Comparison of ENCODE assay signal across 15 mouse cellular contexts in the genomic region with DNA sequence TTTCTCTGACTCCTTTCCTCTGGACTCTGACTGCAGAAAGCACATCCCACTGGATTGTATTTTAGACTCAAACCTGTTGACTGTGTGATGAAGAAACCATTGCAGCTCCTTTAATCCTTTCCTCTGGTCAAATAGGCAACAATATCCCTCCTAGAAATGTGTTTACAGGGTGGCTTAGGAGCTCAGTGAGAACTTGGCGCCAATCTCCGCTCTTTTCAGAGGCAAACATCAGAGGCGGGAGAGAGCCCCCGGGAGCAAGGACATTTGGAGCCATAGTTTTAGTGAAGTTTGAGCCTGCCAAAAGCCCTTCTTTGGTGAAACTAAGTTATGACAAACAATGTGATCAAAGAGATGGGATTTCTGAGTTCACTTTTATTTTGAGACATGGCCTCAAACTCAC. TPM values are rescaled to one million over a fixed set of nuclear protein-coding genes. Genes with fewer than 3 reads are reported as not detected.
A peak's percentile ranks its signal among the peaks of the same experiment; 100 is the strongest.
DNase-seq lines count a peak whose midpoint lies in the region; ATAC-seq and TF ChIP-seq lines count a peak whose summit lies in the region.
"Had no signal": no experiment of that assay in that cellular context is flagged by ENCODE, and none has a peak within 500 bp of the region (broad histone marks: within the 10 kb centered on the region; RNA-seq: fewer than 3 reads in every experiment).

No protein-coding gene starts in this region.

- H3K27ac ChIP-seq in lung, embryonic 14.5 days (ENCODE audit: low read depth) = no peak overlapping the region
- H3K27ac ChIP-seq in testis, adult 2 months (ENCODE audit: control insufficient read depth, insufficient read depth, low read depth, low read length) = 0 out of 2 replicates have a peak overlapping the region, but pooled peaks have one; percentile 7
- H3K27ac ChIP-seq: embryonic facial prominence, embryonic 10.5 days; hindbrain, embryonic 15.5 days had no signal

- H3K36me3 ChIP-seq in lung, embryonic 14.5 days (ENCODE audit: insufficient read depth) = no peaks in the 10 kb centered on the region
- H3K36me3 ChIP-seq in testis, adult 2 months (ENCODE audit: control insufficient read depth, insufficient read depth, low read length) = no peaks in the 10 kb centered on the region
- H3K36me3 ChIP-seq: embryonic facial prominence, embryonic 10.5 days; heart, embryonic 12.5 days; hindbrain, embryonic 15.5 days had no signal

- no peak for ATAC-seq in lung, embryonic 14.5 days (ENCODE audit: insufficient read depth)
- ATAC-seq: Patski had no signal

- TF ChIP-seq POLR2A in testis, adult 2 months (IDR thresholded peaks at IDR 0.05; ENCODE audit: control insufficient read depth, low read depth, low read length) = no peak

- no peaks in the 10 kb centered on the region for H3K9me3 ChIP-seq in lung, embryonic 14.5 days (ENCODE audit: low read depth, low read length)
- H3K9me3 ChIP-seq: embryonic facial prominence, embryonic 10.5 days; heart, embryonic 12.5 days; hindbrain, embryonic 15.5 days had no signal

- peak; percentile 26 for DNase-seq in adrenal gland, adult 8-10 months
- no peak for DNase-seq in adrenal gland, postnatal 4 days (ENCODE audit: low spot score in 2 of 2)
- DNase-seq in lung, embryonic 14.5 days = peak; percentile 18
- no peak for DNase-seq in lung, postnatal 25 days (ENCODE audit: low spot score)
- DNase-seq in testis, postnatal 14 days (ENCODE audit: low spot score) = no peak
- DNase-seq in urinary bladder, postnatal 25 days (ENCODE audit: low spot score) = no peak
- DNase-seq: cerebellum, adult 2 months; gastrocnemius, postnatal 14 days; heart, postnatal 36 days had no signal

- H3K4me1 ChIP-seq in lung, embryonic 14.5 days (ENCODE audit: insufficient read depth) = no peaks in the 10 kb centered on the region
- H3K4me1 ChIP-seq in testis, adult 2 months (ENCODE audit: control insufficient read depth, insufficient read depth, low read length) = no peaks in the 10 kb centered on the region
- H3K4me1 ChIP-seq: heart, embryonic 12.5 days had no signal

- H3K4me3 ChIP-seq in lung, embryonic 14.5 days (ENCODE audit: low read depth, low read length) = no peak overlapping the region
- no peak overlapping the region for H3K4me3 ChIP-seq in testis, adult 2 months (ENCODE audit: control insufficient read depth, low read depth, low read length)
- H3K4me3 ChIP-seq: embryonic facial prominence, embryonic 10.5 days; heart, embryonic 12.5 days; hindbrain, embryonic 15.5 days had no signal

- H3K4me2 ChIP-seq in lung, embryonic 14.5 days = no peak overlapping the region
- H3K4me2 ChIP-seq: heart, embryonic 12.5 days; hindbrain, embryonic 15.5 days had no signal

- no peak overlapping the region for H3K9ac ChIP-seq in lung, embryonic 14.5 days
- H3K9ac ChIP-seq: heart, embryonic 12.5 days; hindbrain, embryonic 15.5 days had no signal

- no peaks in the 10 kb centered on the region for H3K27me3 ChIP-seq in lung, embryonic 14.5 days (ENCODE audit: insufficient read depth, low read length)
- H3K27me3 ChIP-seq in testis, adult 2 months (ENCODE audit: control insufficient read depth, insufficient read depth, low read length) = no peaks in the 10 kb centered on the region
- H3K27me3 ChIP-seq: heart, embryonic 12.5 days; hindbrain, embryonic 15.5 days had no signal

- WGBS in lung, embryonic 14.5 days = 41% methylated on average over 4 of the region's 4 CpGs

- TF ChIP-seq CTCF in lung, embryonic 14.5 days (IDR thresholded peaks at IDR 0.05; ENCODE audit: low read depth) = no peak
- TF ChIP-seq CTCF in testis, adult 2 months (IDR thresholded peaks at IDR 0.05; ENCODE audit: control insufficient read depth, insufficient read depth, insufficient replicate concordance, low read depth, low read length) = no peak

RNA-seq across cellular contexts. Expression of a gene that starts 33.7 kb away (rescaled TPM):
- total RNA-seq in adrenal gland, adult 8-10 months (2022) = 1 to 10 TPM; 1.5 to 4.3 (median 3.3) TPM
- 10 to 100 TPM in 1 of 2 experiments, 1 to 10 TPM in 1; 3.4 to 22.7 TPM for total RNA-seq in adrenal gland, postnatal 4 days (2021)
- polyA plus RNA-seq in lung, embryonic 14.5 days (2014; fragmentation: Nextera tagmentation; extraction: Ambion mirVana) = 0.42 and 0.53 TPM in 2 replicates
- polyA plus RNA-seq in testis, adult 2 months (2012; rRNA removed) = 7.1 and 8.1 TPM in 2 replicates
- polyA plus RNA-seq: activated CD4-positive, CD25-positive, alpha-beta regulatory T cell, adult 4 months had no signal

Comparison
In these comparisons a context has a peak if more than half of its experiments do, and no peak if none do; other contexts are left out.
1. DNase-seq: peak in adrenal gland, adult 8-10 months (single experiment) and lung, embryonic 14.5 days (single experiment); none in adrenal gland, postnatal 4 days (0 of 2), lung, postnatal 25 days (single experiment), testis, postnatal 14 days (single experiment) and urinary bladder, postnatal 25 days (single experiment).